Mouse (Mus musculus) left cerebral cortex, postnatal 36 days (tissue): Measurements from ENCODE around the gene Radil. TPM values are rescaled to one million over a fixed set of nuclear protein-coding genes. Genes with fewer than 3 reads are reported as not detected.

ENCODE experiments used
- DNase-seq, 2 experiments: peaks; one replicate each; pipeline ENCODE4 v3.0.0; 2021 to 2022; ENCODE audit warnings: low spot score in 2 of 2, mixed read lengths in 1 of 2
- intact Hi-C: fragments of 180-260 bp; cut with DNase I; formaldehyde crosslinking; loops from one replicate; pipeline ENCODE4 v1.15.1; 2025
- total RNA-seq, 2 experiments: library from RNA; stranded (reverse); gene quantifications; 2 replicates each; pipeline ENCODE4 v1.2.3; 2021

The Radil gene
- total RNA-seq, 2 experiments from 2014 or later = 13.0 to 21.2 TPM

DNA sequence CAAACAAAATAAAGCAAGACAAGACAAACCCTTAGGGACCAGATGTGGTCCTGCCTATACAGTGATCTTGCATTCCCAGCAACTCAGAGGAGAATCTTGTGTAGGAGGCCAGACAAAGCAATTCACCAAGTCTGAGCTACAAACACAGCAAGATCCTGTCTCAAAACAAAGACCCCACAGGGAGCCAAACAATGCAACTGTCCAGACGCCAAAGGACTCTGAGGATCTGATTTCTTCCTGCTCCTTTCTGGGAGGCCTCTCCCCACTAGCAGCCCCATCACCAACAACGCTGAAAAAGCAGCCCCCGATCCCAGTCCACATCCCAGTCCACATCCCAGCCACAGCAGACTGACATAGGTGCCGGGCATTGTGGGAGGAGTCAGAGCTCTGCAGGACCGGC is 4.6 kb downstream of the Radil start:
- intact Hi-C loops = no loop called here
- no peak for DNase-seq

DNA sequence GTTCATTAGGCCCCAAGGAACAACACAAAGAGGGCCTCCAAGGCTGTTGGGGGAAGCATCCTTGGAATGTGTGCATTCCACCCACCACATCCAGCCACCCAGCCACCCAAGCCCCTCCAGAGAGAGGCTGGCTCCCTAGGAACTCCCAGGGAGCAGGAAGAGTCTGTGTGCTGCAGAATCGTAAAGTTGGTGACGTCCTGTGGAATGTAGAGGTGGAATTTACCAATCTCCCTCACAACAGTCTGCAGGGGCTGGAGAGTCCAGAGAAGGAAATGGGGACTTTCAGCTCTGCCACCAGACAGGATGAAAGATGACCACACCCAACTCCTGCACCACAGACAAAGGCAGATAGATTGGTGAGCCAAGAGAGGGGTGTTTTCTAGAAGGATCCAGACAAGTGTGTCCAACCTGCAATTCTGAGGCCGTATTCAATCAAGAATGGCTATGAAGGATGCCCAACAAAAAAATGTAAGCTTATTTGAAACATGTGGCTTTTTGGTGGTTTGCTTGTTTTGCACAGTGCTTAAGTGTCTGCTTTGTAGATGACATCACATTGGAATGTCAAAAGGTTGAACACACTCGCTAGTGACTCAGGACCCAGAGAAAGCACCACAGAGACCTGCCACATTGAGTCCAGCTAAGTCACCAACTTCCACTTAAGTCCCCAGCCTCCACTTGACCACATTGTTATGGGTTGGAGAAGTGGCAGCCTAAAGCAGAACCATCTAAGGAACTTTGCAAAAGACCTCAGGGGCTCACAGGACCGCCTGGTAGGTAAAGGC is 5.7 kb downstream of the Radil start:
- no peak for DNase-seq
- intact Hi-C loops = no loop called here

DNA sequence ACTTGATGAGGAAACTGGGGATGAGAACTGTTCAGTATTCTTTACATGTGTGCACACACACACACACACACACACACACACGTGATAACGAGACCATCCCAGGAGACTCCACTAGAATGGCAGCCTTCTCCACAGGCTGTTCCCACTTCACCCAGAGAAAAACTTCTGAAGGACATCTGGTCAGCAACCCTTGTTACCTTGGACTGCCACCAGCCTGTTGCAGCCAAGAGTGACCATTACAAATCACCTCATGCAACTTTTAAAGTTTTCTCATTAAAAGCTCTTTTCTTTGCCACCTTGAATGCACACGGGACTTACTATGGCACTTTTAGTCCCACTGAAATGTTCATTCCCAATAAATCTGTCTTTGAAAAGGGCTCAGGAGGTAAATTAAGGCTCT is 13.6 kb downstream of the Radil start:
- no peak for DNase-seq
- intact Hi-C loops = no loop called here

DNA sequence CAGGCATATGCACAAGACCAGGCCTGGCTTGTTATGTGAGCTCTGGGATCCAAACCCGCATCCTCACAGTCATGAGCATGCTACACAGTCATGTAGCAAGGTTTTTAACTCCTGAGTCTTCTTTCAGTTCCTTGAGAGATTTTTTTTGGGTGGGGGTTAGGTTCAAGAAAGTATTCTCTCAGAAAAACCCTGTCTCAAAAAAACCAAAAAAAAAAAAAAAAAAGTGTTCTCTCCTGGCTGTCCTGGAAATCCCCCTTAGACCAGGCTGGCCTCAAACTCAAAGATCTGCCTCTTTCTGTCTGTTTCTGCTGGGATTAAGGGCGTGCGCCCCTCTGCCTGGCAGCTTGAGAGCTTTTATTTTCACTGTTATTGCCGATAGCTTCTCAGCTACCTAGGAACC is 15.5 kb downstream of the Radil start:
- intact Hi-C loops = no loop called here
- DNase-seq = no peak

DNA sequence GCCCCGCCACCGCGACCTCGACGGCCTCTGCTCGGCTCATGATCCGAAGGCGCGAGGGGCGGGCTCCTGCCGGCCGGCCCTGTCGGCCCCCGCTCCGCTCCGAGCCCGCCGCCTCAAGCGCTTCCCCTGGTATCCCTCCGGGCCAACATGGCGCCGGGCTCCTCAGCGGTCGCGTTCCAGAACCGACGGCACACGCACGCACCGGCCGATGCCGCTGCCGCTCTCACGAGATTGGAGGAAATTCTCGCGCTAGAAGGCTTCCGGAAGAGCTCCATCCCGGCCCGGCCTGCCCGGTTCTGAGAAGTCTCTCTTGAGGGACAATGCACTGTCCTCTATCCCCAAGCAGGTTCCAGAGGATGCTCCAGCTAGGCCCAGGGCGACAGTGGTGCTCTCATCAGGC is 21.0 kb downstream of the Radil start, which contains the start of gene Papolb:
TSS of gene Papolb (minus strand) at position 162 of the 400 bp plus-strand sequence.
- intact Hi-C loops = no loop called here
- no peak for DNase-seq

DNA sequence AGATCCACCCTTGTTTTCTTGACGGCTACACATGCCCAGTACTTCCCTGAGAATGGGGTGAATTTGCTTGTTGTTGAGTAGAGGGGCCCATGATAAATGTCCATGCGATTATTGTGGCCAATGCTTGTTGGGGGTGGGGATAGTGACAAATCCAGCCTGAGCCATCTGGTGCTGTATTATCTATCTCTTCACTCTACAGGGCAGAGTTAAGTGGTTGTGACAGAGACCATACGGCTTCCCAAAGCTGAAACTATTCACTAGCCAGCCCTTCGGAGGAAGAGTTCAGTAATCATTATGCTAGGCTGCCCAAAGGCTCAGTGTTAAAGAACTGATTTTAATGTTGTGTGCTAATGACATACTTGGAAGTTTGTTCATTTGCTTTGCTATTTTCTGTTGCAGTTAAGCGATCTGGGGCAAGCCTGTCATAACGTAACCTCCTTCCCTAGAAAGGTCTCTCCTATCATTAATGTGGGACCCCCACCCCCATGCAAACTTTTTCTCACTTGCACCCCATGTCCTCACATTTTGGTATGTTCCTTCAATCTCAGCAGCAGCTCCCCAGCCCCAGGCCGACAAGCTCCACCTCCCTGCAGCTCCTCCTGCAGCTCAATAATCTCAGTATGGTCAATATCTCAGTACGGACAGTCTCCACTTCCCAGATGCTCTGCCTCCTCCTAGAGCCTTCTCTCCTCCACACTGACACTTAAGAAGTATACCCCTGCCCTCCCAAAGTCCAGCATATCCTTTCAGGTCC is 26.0 kb downstream of the Radil start:
- intact Hi-C loops = no loop called here
- DNase-seq = no peak

DNA sequence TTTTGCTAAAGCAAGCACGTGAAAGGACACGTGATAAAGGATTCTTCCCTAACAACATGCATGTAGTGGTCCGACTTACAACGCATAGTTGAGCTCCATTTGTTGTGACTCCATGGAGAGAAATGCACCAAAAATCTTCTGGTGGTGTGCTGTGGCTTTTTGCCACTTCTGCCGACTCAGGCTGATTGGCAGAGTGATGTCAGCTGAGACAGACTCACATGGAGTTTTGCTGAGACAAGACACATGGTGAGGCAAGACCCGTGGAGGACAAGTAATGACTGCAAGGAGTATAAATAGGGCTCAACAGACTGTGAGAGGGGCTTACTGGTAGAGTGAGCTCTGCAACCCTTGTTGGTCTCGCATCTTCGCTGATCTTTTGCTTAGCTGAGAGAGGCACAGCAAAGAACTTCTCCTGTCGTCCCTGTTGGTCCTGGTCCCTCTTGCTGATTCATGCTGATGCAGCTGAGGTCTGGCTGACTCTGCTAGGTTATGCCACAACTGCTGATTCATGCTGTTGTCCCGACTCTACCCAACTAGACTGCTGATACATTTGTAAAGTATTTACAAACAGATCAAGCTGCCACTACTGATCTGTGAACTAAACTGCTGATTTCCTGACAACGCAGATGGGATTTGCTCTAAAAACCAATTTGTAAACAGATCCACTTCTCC is 29.6 kb downstream of the Radil start:
- intact Hi-C loops = no loop called here

DNA sequence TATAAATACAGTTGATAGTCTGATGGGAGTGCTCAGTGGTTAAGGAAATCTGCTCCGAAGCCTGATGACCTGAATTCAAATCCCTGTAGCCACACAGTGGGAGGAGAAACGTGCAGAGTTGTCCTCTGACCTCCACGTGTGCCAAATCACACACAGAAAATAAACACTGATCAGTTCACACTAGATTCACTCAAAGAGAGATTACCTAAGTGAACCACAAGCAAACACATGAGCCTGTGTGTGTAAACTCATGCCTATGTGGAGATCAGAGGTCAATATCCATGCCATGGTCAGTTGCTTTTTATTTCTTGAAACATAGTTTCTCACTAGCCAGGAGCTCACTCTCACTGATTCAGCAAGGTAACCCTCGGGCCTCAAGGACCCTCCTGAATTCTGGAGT is 30.5 kb downstream of the Radil start:
- intact Hi-C loops = no loop called here
- DNase-seq = no peak

More for the DNA sequence above, 29.6 kb downstream of the Radil start:
- no peak for DNase-seq

DNA sequence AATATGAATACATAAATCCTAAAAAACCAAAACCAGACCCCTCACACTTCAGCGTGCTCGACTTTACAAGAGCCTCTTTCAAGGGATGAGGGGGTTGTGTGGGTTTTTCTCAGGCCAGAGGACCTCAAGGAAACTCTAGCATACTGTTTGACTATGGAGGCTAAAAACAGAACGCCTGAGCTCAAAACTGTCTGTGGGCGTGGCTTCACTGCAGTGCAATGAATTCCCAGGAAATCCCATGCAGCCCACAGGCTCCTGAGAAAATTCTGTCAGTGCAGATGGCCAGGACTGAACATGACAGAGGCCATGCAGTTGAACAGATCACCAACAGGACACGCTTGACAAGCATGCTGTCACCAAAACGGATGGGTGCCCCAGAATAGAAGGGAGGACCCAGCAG is 31.9 kb downstream of the Radil start:
- intact Hi-C loops = no loop called here
- DNase-seq = peak; percentile 20 to 33

DNA sequence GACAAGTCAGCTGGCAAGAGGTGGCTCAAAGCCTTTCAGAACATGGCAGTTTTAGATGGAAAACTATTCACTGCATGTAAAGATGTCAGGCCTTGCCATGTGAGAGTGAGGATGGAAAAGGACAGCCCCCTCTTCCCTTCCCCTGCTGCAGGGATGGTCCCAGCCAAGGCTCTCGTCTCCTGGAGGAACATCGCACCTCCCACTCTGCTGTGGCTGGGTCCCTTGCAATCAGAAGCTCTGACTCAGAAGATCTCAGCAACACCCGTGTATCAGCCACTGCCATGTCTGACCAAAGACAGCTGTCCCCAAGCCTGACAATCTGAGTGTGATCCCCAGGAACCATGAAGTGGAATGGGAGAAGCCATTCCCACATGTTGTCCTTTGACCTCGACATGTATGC is 38.8 kb downstream of the Radil start:
- peak; percentile 20 to 23 for DNase-seq
- intact Hi-C loops = no loop called here

DNA sequence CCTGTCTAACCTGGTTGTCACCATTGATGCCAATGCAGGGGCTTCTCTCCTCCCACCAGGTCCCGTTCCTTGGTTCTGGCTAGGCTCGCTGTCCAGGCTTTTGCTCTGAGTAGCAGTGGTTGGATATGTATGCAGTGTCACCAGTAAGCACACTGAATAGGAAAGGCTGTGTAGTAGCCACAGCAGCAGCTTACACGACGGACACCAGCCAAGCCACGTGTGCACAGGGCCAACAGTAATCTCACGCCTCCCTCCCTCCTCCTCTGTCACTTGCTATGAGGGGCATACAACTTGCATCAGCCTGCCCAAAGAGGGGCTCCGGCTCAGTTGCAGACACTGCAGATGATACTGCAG is 40.9 kb downstream of the Radil start:
- intact Hi-C loops = no loop called here

DNA sequence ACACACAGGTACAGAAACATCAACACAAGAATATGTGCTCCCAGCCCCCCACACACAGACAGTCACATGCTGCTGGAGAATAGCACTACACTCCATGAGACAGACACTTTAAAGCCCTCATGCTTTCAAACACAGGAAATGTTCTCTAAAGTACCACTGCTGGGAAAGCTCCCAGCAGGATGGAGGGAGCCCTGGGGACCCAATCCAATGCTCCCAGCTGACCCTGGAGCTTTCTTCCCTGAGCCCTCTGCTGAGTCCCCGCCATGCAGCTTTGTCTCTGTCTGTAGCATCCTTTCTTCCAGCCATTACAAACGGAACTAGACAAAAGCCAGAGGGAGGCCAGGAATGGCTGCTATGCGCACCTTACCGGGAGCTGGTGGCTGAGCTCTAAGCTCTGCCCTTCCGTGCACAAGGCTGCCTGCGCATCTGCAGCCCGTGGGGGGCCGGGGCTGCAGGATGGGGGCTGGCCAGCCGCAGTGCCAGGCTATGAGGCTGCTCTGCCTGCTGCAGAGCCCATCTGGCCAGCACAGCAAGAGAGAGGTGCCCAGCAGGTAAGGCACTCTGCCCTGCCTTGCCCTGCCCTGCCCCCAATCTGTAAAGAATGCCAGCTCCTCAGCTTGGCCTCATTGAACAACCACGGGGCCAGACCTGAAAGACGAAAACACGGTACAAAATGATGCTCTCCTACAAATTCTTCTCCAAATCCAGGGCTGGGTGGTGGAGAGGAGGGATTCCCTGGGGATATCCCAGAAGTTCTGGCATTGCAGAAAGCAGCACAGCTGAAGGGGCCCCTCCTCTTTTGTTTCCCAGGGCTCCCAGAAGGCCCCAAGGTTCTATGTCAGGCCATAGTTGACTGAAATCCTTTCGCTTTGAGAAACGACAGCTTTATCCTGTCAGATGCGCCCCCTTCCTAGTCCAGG is 41.5 kb downstream of the Radil start:
- no peak for DNase-seq
- intact Hi-C loops = no loop called here

More for the DNA sequence above, 40.9 kb downstream of the Radil start:
- no peak for DNase-seq

DNA sequence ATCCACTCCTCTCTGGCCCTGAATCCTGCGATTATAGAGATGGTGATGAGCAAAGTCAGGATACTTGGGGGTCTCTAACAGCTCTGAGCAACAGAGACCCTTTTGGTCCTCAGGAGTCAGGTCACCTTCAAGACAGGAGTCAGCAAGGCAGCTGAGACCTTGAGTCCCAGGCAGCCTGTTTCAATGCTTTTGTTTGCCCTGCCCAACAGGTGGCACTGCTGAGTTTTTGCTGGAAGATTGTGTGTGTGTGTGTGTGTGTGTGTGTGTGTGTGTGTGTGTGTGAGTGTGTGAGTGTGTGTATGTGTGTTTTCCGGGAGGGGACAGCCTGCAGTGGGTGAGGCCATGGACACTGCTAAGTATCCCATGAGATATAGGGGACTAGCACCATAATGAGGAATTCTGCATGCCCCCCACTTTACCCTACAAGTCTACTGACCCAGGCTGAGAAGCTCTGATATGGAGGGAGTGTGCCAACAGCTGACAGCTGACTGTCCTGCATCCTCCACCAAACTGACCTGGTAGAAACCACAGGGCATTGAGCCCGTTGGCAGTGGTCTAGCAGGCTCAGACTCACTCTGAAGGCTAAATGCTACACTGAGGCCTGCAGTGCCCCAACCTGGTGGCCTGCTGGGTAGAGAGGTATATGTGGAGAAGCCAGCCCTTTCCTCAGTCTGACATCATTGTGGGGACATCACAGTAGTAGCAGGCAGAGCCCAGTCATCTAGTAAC is 45.0 kb downstream of the Radil start:
- no peak for DNase-seq
- intact Hi-C loops = no loop called here

DNA sequence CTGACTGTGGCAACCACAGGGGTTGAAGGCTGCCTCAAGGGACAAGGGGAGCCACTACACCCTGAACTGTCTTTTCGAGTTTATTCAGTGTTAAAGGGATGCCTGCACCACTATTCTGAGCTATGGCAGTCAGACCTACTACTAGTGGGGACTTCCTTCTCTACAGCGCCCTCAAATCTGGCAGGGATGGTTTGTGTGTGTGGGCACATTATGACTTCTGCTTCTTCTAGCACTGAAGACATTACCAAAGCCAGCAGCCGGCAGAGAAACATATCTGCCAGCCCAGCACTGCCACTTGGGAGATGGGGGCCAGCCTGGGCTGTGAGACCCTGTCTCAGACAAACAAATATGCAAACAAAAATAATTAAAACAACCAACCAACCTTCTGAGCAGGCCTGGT is 46.7 kb downstream of the Radil start:
- intact Hi-C loops = loop anchor here (5.0 kb wide), 1 partner anchor 118 kb away; no protein-coding TSS in a partner anchor
- DNase-seq = no peak

DNA sequence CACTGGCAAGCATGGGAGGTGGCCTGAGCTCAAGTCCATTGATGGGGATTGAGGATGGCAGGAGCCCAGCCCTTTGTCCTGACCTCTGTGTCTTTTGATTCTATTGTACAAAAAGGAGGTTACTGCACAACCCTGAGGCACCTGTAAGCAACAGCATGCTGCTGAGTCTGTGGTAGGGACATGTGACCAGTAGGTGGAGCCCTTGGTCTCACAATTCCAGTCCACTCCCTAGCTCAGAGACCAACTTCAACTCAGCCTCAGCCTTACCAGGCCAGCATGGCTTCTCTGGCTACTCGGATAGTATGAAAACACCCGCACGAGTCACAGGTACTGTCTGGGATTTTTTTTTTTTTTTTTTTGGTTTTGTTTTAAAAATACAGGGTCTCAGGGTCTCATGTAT is 48.5 kb downstream of the Radil start:
- intact Hi-C loops = loop anchor here (2.0 to 5.0 kb wide), 2 partner anchors 48 to 120 kb away; partner anchors contain the start of gene Radil
- DNase-seq = peak; percentile 73 to 81

DNA sequence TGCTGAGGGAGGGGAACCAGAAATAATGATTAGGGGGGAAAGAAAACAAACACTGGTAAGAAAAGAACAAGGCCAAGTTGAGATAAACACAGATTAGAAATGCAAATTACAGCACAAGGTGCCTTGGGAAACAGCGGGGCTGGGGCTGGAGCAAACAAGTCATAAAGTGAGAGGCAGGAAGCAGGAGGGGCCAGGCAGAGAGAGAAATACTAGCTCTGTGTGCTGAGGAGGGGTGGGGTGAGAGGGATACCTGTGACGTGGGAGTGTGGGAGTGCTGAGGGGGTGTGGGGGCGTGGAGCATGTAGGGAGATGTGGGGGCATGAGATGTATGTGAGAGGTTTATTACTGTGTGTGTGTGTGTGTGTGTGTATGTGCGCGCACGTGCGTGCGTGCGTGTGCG is 50.0 kb downstream of the Radil start:
- intact Hi-C loops = loop anchor here (5.0 kb wide), 1 partner anchor 121 kb away; no protein-coding TSS in a partner anchor
- DNase-seq = no peak

DNA sequence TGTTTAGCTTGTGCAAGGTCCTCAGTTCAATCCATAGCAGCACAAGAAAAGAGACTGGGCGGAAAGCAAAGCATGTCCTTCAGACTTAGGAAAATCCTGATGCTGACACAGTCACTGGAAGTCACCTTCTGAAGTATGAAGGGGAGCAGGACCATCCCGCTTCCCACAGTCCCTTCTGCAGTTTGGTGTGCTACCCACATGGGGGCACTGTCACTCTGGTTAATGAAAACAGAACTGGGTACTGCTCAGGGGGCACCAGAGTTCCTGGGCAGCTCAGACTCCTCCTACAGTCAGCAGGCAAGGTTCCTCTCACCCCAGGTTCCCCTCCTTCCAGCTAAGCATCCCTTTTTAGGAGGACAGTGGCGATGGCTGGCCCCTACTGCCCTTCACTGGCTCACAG is 51.9 kb downstream of the Radil start:
- no peak for DNase-seq
- intact Hi-C loops = loop anchor here (10.0 kb wide), 1 partner anchor 206 kb away; no protein-coding TSS in a partner anchor

DNA sequence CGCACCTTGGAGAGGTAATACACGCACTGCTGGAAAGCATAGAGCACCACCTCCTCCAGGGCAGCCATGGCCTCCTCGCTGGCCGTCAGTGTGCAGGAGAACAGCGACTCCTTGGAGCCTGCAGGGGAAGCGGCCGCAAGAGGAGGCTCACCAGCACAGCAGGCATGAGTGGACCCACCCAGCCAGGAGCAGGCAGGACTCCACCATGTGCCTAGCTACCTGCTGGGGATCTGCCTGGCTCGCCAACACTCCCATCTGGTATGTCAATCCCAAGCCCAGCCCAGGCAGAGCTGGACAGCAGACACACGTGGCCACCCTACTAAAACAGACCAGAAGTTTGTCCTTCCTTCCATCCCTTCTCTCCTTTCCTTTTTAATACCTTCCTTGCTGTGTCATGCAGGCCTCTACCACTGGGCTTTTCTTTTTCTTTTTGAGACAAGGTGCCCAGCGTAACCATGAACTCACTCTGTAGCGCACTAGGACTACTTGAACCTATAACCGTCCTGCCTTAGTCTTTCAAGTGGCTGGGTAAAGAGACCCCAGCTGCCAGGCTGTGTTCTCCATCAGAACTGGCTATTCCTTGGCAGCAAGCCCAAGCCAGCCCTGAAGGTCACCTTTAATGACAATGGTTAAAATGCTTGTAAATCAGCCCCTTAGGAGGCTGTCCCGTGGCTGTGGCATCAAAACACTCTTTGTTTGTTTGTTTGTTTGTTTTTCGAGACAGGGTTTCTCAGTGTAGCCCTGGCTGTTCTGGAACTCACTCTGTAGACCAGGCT is 55.4 kb downstream of the Radil start:
- no peak for DNase-seq
- intact Hi-C loops = loop anchor here (10.0 kb wide), 1 partner anchor 209 kb away; no protein-coding TSS in a partner anchor
